Mouse (Mus musculus) liver, adult 2 months (tissue): ENCODE data around the gene Klhdc3. TPM values are rescaled to one million over a fixed set of nuclear protein-coding genes. Genes with fewer than 3 reads are reported as not detected.

Experiments used
- DNase-seq: peaks from one replicate; pipeline ENCODE4 v3.0.0-alpha.2; 2011; ENCODE audit warnings: low read depth, low spot score; ENCODE audit errors: extremely low read depth
- H3K27ac ChIP-seq: fragments of 200-500 bp; replicated peaks from 2 replicates; pipeline ENCODE4 v1.5.1; 2012; ENCODE audit warnings: low read depth, mild to moderate bottlenecking, control low read depth, inconsistent platforms, low read length; ENCODE audit not compliant: insufficient read depth
- H3K27me3 ChIP-seq: fragments of 200-500 bp; 2 replicates; pipeline ENCODE4 v1.6.1; 2012; ENCODE audit warnings: mild to moderate bottlenecking, moderate library complexity, low read length, inconsistent platforms; ENCODE audit not compliant: control insufficient read depth, insufficient read depth
- H3K36me3 ChIP-seq: fragments of 200-500 bp; 2 replicates; pipeline ENCODE4 v1.6.1; 2012; ENCODE audit warnings: low read length, inconsistent platforms; ENCODE audit not compliant: control insufficient read depth, insufficient read depth
- H3K4me1 ChIP-seq: fragments of 200-500 bp; 2 replicates; pipeline ENCODE4 v1.6.1; 2011; ENCODE audit warnings: low read length; ENCODE audit not compliant: control insufficient read depth, insufficient read depth
- H3K4me3 ChIP-seq: fragments of 200-500 bp; 2 replicates; pipeline ENCODE4 v1.5.1; 2011; ENCODE audit warnings: low read depth, mild to moderate bottlenecking, control low read depth, low read length, moderate library complexity; ENCODE audit not compliant: insufficient read depth
- H3K79me2 ChIP-seq: fragments of 200-500 bp; 2 replicates; pipeline ENCODE4 v1.6.1; 2012; ENCODE audit warnings: inconsistent platforms, mild to moderate bottlenecking, low read length, moderate library complexity; ENCODE audit not compliant: control insufficient read depth, insufficient read depth
- H3K9ac ChIP-seq: fragments of 200-500 bp; 2 replicates; pipeline ENCODE4 v1.6.1; 2012; ENCODE audit warnings: low read depth, mild to moderate bottlenecking, control low read depth, inconsistent platforms, low read length
- CTCF ChIP-seq: fragments of 200-500 bp; IDR thresholded peaks from 2 replicates; pipeline ENCODE4 v1.5.1; 2011; ENCODE audit warnings: low read depth, low read length, control low read depth
- POLR2A ChIP-seq: fragments of 200-500 bp; IDR thresholded peaks from 2 replicates; pipeline ENCODE4 v1.6.1; 2011; ENCODE audit warnings: low read length, control low read depth; ENCODE audit not compliant: insufficient read depth; ENCODE audit errors: extremely low read depth
- WGBS: fragments of 180-500 bp; shearing (Covaris S2); methylation state at CpG from one replicate; pipeline ENCODE4 v1.1.7; 2018; 5-methylcytosine and 5-hydroxymethylcytosine counted together
- polyA plus RNA-seq: library from polyadenylated mRNA; depleted of rRNA; stranded (reverse); fragments of >200 nt; gene quantifications from 2 replicates; pipeline ENCODE4 v1.2.3, GENCODE M21; 2012
- total RNA-seq: library from RNA; depleted of rRNA; stranded (reverse); fragments of >200 nt; gene quantifications from 2 replicates; pipeline ENCODE4 v1.2.3, GENCODE M21; 2014

Klhdc3 gene
- total and polyA plus RNA-seq, 2 experiments = 23.9 to 74.6 TPM

DNA sequence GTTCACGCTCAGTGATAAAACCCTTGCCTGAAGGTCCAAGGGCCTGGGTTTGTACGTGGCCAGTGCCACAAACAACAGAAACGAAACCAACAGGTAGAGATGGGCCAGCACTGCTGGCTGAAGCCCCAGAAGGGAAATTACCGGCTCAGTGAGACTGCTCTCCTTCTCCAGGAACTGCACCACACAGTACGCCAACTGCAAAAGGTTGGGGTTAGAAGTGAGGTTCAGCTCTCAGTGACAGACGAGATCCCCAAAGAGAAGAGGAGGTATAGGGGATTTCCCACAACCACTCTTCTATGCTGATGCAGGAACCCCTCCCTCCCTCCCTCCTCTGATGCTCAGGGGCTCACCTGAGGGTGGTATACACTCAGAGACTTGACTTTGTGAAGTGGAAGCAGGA is 5.2 kb upstream of the Klhdc3 start:
- DNase-seq = no peak
- no peak overlapping the region for H3K27ac ChIP-seq
- no peaks in the 10 kb centered on the region for H3K27me3 ChIP-seq
- H3K79me2 ChIP-seq = no peaks in the 10 kb centered on the region
- H3K9ac ChIP-seq = no peak overlapping the region
- 90% methylated on average over 6 of the region's 6 CpGs for WGBS
- H3K36me3 ChIP-seq = no peaks in the 10 kb centered on the region
- TF ChIP-seq CTCF = no peak
- no peak for TF ChIP-seq POLR2A
- H3K4me3 ChIP-seq = no peak overlapping the region
- peaks cover 5% of the 10 kb centered on the region for H3K4me1 ChIP-seq

DNA sequence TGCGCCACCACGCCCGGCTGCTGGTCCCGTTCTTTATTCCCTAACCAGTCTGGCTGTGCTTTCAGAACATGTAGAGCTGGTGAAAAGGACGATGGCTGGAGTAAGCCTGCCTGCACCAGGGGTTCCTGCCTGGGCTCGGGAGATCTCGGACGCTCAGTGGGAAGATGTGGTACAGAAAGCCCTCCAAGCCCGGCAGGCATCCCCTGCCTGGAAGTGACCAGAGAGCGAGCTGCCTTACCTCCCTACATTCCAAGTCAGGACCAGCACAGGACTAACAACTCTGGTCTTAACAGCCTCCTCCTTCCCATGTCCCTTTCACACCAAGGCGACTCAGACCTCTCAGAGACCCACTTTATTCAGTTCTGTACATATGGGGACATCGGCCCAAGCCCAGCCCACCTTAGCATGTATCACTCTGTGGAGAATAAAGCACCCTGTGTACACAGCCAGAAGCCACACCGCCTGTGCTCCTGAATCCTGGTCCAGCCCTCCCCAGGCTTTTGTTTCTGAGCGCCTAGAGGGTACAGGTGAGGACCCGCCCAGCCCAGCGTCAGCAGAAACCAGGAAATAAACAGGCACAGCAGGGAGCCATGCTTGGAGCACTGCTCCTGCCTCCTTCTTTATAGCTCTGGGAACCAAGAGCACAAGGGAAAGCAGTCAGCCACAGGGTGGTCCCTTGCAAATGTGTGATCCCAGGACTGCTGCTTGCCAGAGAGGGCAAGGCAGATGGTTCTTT is 2.1 kb upstream of the Klhdc3 start:
- Histone ChIP-seq H3K9ac (no peak overlapping the region), H3K36me3 (no peaks in the 10 kb centered on the region), H3K4me3 (no peak overlapping the region), H3K27me3 (no peaks in the 10 kb centered on the region), H3K79me2 (peaks cover 7% of the 10 kb centered on the region; the same call in 1 of the 2 replicates), H3K27ac (no peak overlapping the region), H3K4me1 (peaks cover 11% of the 10 kb centered on the region)
- TF ChIP-seq CTCF = no peak
- TF ChIP-seq POLR2A = no peak
- no peak for DNase-seq
- WGBS = 96% methylated on average over 16 of the region's 16 CpGs

GRCm38 (mm10) chr17:46681466-46682118 is 878 bp upstream of the Klhdc3 start:
- TF ChIP-seq POLR2A (no peak), CTCF (no peak)
- peak overlapping the region; percentile 73 for H3K9ac ChIP-seq
- H3K4me3 ChIP-seq = peak overlapping the region; percentile 70
- DNase-seq = no peak
- H3K36me3 ChIP-seq = peaks cover 3% of the 10 kb centered on the region
- H3K79me2 ChIP-seq = peaks cover 7% of the 10 kb centered on the region; the same call in 1 of the 2 replicates
- H3K4me1 ChIP-seq = peaks cover 11% of the 10 kb centered on the region
- H3K27ac ChIP-seq = no peak overlapping the region
- 33% methylated on average over 12 of the region's 12 CpGs for WGBS
- H3K27me3 ChIP-seq = no peaks in the 10 kb centered on the region

DNA sequence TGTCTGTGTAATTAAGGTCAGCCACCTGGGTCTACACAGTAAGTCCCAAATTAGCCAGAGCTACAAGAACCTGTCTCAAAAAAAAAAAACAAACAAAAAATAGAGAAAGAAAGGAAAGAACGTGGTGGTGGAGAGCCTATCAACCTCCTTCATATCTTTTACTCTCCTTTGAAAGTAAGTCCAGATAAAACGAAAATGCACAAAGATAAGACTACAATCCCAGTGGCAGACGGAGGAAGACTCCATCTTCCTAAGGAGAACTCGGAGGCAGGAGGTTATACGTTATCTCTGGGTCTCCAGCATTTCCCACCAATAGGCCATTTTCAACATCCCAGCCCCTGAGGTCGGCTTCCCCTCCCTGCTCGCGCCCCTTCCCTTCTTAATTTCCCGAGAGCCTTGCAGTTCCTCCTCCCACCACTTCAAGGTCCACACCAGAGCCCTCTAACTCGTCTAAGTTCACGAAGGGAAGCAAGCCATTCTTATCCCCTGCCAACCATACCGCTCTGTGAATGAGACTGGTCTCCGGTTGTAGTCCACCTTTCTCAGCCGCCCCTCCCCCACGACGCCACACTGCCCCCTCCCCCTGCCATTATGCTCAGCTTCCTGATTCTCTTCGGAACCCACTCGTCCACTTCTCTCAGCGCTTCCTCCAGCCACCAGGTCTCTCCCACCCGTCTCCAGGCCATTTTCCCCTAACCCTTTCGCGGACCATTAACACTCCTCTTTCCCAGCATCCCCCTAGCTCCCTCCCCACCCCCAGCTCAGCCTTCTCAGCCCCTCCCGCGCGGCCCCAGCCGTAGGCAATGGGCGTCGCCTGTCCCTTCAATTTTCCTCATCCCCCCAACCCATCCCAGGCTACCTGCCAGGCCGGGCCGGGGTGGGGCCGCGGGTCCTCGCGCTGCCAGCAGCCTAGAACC is 613 bp downstream of the Klhdc3 start:
- Histone ChIP-seq H3K27me3 (no peaks in the 10 kb centered on the region), H3K79me2 (peaks cover 7% of the 10 kb centered on the region; the same call in 1 of the 2 replicates), H3K27ac (peak overlapping the region; percentile 74), H3K36me3 (peaks cover 9% of the 10 kb centered on the region), H3K4me3 (peak overlapping the region; percentile 89), H3K4me1 (peaks cover 11% of the 10 kb centered on the region), H3K9ac (peak overlapping the region; percentile 89)
- WGBS = 1% methylated on average over 34 of the region's 34 CpGs
- peak; percentile 36; the same call in 1 of the 2 replicates for TF ChIP-seq CTCF
- no peak for TF ChIP-seq POLR2A
- peak; percentile 19 for DNase-seq

DNA sequence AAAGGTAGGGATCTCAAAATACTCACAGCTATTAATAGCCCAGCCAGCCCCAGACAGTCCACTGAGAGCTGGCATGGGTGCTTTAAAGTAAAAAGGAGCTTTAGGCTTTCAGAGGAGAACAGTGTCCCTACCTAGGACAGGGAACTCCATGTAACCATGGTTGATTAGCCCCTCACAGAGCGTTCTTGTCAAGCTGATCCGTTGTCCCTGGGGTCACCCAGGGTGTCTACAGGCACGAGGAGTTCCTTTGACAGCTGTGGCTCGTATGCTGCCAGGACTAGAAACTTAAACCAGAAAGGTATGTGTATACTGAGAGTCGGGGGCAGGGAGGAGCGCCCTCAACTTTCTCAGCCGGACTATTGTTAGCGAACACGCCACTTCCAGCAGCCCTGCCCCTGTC is 1.8 kb downstream of the Klhdc3 start:
- Histone ChIP-seq H3K9ac (no peak overlapping the region), H3K27me3 (no peaks in the 10 kb centered on the region), H3K36me3 (peaks cover 9% of the 10 kb centered on the region), H3K79me2 (peaks cover 7% of the 10 kb centered on the region; the same call in 1 of the 2 replicates), H3K4me3 (no peak overlapping the region), H3K4me1 (peaks cover 14% of the 10 kb centered on the region), H3K27ac (no peak overlapping the region)
- no peak for DNase-seq
- 69% methylated on average over 9 of the region's 9 CpGs for WGBS
- TF ChIP-seq POLR2A (no peak), CTCF (no peak)
